Mouse (Mus musculus) hindbrain, postnatal 0 days (tissue): ENCODE data around the gene Tspan5. TPM values are rescaled to one million over a fixed set of nuclear protein-coding genes. Genes with fewer than 3 reads are reported as not detected.

ENCODE experiments used
- ATAC-seq: fragments of 200-750 bp; cut with Nextera tagmentation; 2 replicates; pipeline ENCODE4 v1.8.0; 2017; ENCODE audit warnings: mild to moderate bottlenecking, moderate TSS enrichment, moderate library complexity
- DNase-seq: peaks from one replicate; pipeline ENCODE4 v3.0.0-alpha.2; 2015; ENCODE audit warnings: low spot score
- H3K27ac ChIP-seq: fragments of 300-500 bp; sonication (generic); 2 replicates; pipeline ENCODE4 v1.5.1; 2014; ENCODE audit warnings: mild to moderate bottlenecking
- H3K27me3 ChIP-seq: fragments of 300-500 bp; sonication (generic); 2 replicates; pipeline ENCODE4 v1.6.1; 2014; ENCODE audit warnings: low read length, mixed read lengths; ENCODE audit not compliant: insufficient read depth
- H3K36me3 ChIP-seq: fragments of 300-500 bp; sonication (generic); 2 replicates; pipeline ENCODE4 v1.6.1; 2014; ENCODE audit warnings: low read length, mixed read lengths; ENCODE audit not compliant: insufficient read depth
- H3K4me1 ChIP-seq: fragments of 300-500 bp; sonication (generic); 2 replicates; pipeline ENCODE4 v1.6.1; 2014; ENCODE audit warnings: antibody characterized with exemption, low read length, mixed read lengths; ENCODE audit not compliant: insufficient read depth
- H3K4me2 ChIP-seq: fragments of 300-500 bp; sonication (generic); 2 replicates; pipeline ENCODE4 v1.6.1; 2014; ENCODE audit warnings: low read depth, mild to moderate bottlenecking, low read length, moderate library complexity, mixed read lengths
- H3K4me3 ChIP-seq: fragments of 300-500 bp; sonication (generic); 2 replicates; pipeline ENCODE4 v1.5.1; 2014; ENCODE audit warnings: low read length
- H3K9ac ChIP-seq: fragments of 300-500 bp; sonication (generic); replicated peaks from 2 replicates; pipeline ENCODE4 v1.6.1; 2014; ENCODE audit warnings: mild to moderate bottlenecking, low read length, moderate library complexity, mixed read lengths
- H3K9me3 ChIP-seq: fragments of 300-500 bp; sonication (generic); 2 replicates; pipeline ENCODE4 v1.6.1; 2016; ENCODE audit warnings: low read length, mixed read lengths
- CTCF ChIP-seq: IDR thresholded peaks from 2 replicates; pipeline ENCODE4 v1.5.1; 2016; ENCODE audit warnings: antibody characterized with exemption, control low read depth, low read depth
- whole genome bisulfite sequencing: fragments of 180-500 bp; shearing (Covaris S2); extraction: QIAGEN DNeasy Blood & Tissue Kit; methylation state at CpG from one replicate; pipeline ENCODE4 v1.1.7; 2014; 5-methylcytosine and 5-hydroxymethylcytosine counted together
- polyA plus RNA-seq: library from polyadenylated mRNA; unstranded; fragments of >200 nt; fragmentation: Nextera tagmentation; extraction: Ambion mirVana; gene quantifications from 2 replicates; pipeline ENCODE4 v1.2.1, GENCODE M21; 2015
- total RNA-seq: library from RNA; depleted of rRNA; stranded (reverse); fragments of >200 nt; gene quantifications from 2 replicates; pipeline ENCODE4 v1.2.3, GENCODE M21; 2014

Gene Tspan5
- total and polyA plus RNA-seq, 2 experiments from 2014 or later = 86.0 to 135 TPM

- Histone ChIP-seq H3K9me3 (no peaks in the 10 kb centered on the region), H3K27ac (no peak overlapping the region), H3K9ac (no peak overlapping the region), H3K36me3 (no peaks in the 10 kb centered on the region), H3K4me3 (no peak overlapping the region), H3K4me1 (peaks cover 37% of the 10 kb centered on the region), H3K27me3 (no peaks in the 10 kb centered on the region), H3K4me2 (0 out of 2 replicates have a peak overlapping the region, but pooled peaks have one; percentile 7)
- ATAC-seq (no peak), DNase-seq (peak; percentile 67)
- WGBS = 29% methylated on average over 13 of the region's 13 CpGs
- TF ChIP-seq CTCF = no peak
Observed at GRCm38 (mm10) chr3:138852982-138853689, 111.1 kb downstream of the Tspan5 start.

- ATAC-seq = no peak
- H3K36me3 ChIP-seq = no peaks in the 10 kb centered on the region
- peak overlapping the region; percentile 16; the same call in 1 of the 2 replicates for H3K27ac ChIP-seq
- H3K27me3 ChIP-seq = no peaks in the 10 kb centered on the region
- no peak for TF ChIP-seq CTCF
- peaks cover 47% of the 10 kb centered on the region for H3K4me1 ChIP-seq
- no peaks in the 10 kb centered on the region for H3K9me3 ChIP-seq
- DNase-seq = peak; percentile 52
- no peak overlapping the region for H3K4me3 ChIP-seq
- H3K4me2 ChIP-seq = peak overlapping the region; percentile 43
- 23% methylated on average over 16 of the region's 16 CpGs for WGBS
- H3K9ac ChIP-seq = 0 out of 2 replicates have a peak overlapping the region, but pooled peaks have one; percentile 4
Observed at GRCm38 (mm10) chr3:138853996-138854836, 112.2 kb downstream of the Tspan5 start.

- no peak for TF ChIP-seq CTCF
Observed at GRCm38 (mm10) chr3:138855387-138855786, 113.4 kb downstream of the Tspan5 start.

GRCm38 (mm10) chr3:138856946-138857345, 115.0 kb downstream of the Tspan5 start:
- H3K4me2 ChIP-seq = no peak overlapping the region
- peak; percentile 28 for ATAC-seq
- H3K4me3 ChIP-seq = no peak overlapping the region
- H3K36me3 ChIP-seq = no peaks in the 10 kb centered on the region
- no peak overlapping the region for H3K9ac ChIP-seq
- DNase-seq = peak; percentile 37
- H3K27ac ChIP-seq = peak overlapping the region; percentile 65
- no peaks in the 10 kb centered on the region for H3K27me3 ChIP-seq
- WGBS = 24% methylated on average over 4 of the region's 4 CpGs
- no peaks in the 10 kb centered on the region for H3K9me3 ChIP-seq
- H3K4me1 ChIP-seq = peaks cover 59% of the 10 kb centered on the region
- no peak for TF ChIP-seq CTCF

More at GRCm38 (mm10) chr3:138855387-138855786, 113.4 kb downstream of the Tspan5 start:
- ATAC-seq = no peak
- no peak overlapping the region for H3K27ac ChIP-seq
- H3K4me1 ChIP-seq = peaks cover 58% of the 10 kb centered on the region
- no peaks in the 10 kb centered on the region for H3K9me3 ChIP-seq
- 62% methylated on average over 5 of the region's 5 CpGs for WGBS
- DNase-seq = no peak
- no peak overlapping the region for H3K9ac ChIP-seq
- H3K27me3 ChIP-seq = no peaks in the 10 kb centered on the region
- H3K4me2 ChIP-seq = no peak overlapping the region
- no peak overlapping the region for H3K4me3 ChIP-seq
- H3K36me3 ChIP-seq = no peaks in the 10 kb centered on the region

GRCm38 (mm10) chr3:138857805-138858546, 116.0 kb downstream of the Tspan5 start:
- Histone ChIP-seq H3K9me3 (no peaks in the 10 kb centered on the region), H3K27ac (peak overlapping the region; percentile 65), H3K4me1 (peaks cover 55% of the 10 kb centered on the region), H3K36me3 (no peaks in the 10 kb centered on the region), H3K27me3 (no peaks in the 10 kb centered on the region), H3K9ac (no peak overlapping the region), H3K4me2 (no peak overlapping the region), H3K4me3 (no peak overlapping the region)
- no peak for ATAC-seq
- WGBS = 26% methylated on average over 12 of the region's 12 CpGs
- peak; percentile 66 for DNase-seq
- TF ChIP-seq CTCF = 0 out of 2 replicates have a peak, but pooled peaks have one; percentile 11

- 68% methylated on average over 6 of the region's 6 CpGs for WGBS
- Histone ChIP-seq H3K27ac (peak overlapping the region; percentile 65), H3K4me1 (peaks cover 54% of the 10 kb centered on the region), H3K4me3 (no peak overlapping the region), H3K36me3 (no peaks in the 10 kb centered on the region), H3K4me2 (no peak overlapping the region), H3K27me3 (no peaks in the 10 kb centered on the region), H3K9me3 (no peaks in the 10 kb centered on the region), H3K9ac (no peak overlapping the region)
- TF ChIP-seq CTCF = no peak
- DNase-seq (no peak), ATAC-seq (no peak)
Observed at GRCm38 (mm10) chr3:138858649-138859048, 116.7 kb downstream of the Tspan5 start.
